ENCODE assay signal across 19 mouse cellular contexts in the genomic region with DNA sequence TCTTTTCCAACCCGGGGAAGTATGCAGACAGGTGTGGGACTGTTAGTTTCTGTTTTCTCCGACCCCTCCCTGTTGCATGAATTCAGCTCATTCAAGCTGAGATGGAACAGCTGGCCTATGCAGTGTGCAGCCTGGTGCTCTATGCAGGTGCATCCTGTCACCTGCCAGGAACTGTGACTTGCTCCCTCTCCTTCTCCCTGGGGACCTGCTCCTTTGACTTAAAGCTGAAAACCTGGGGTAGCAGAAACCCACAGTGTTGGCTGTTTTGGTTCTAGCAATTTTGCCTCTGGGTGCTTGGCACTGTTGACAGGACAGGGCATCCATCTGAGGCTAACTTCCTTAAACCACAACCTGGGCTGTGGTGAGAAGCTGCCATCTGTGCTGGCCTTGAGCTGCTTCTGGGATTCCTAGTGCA. TPM values are rescaled to one million over a fixed set of nuclear protein-coding genes. Genes with fewer than 3 reads are reported as not detected.
DNase-seq lines count a peak whose midpoint lies in the region; ATAC-seq and TF ChIP-seq lines count a peak whose summit lies in the region.
"Had no signal": no experiment of that assay in that cellular context is flagged by ENCODE, and none has a peak within 500 bp of the region (broad histone marks: within the 10 kb centered on the region; RNA-seq: fewer than 3 reads in every experiment).

No protein-coding gene starts in this region.

- no peaks in the 10 kb centered on the region for H3K9me3 ChIP-seq in forebrain, embryonic 13.5 days (replicated peaks)
- no peaks in the 10 kb centered on the region for H3K9me3 ChIP-seq in forebrain, embryonic 11.5 days (ENCODE audit: control insufficient read depth, low read length)
- H3K9me3 ChIP-seq in liver, postnatal 0 days (ENCODE audit: low read length): no peaks in the 10 kb centered on the region
- no peaks in the 10 kb centered on the region for H3K9me3 ChIP-seq in forebrain, embryonic 15.5 days
- H3K9me3 ChIP-seq in kidney, embryonic 16.5 days (ENCODE audit: low read length): no peaks in the 10 kb centered on the region
- H3K9me3 ChIP-seq: hindbrain, embryonic 10.5 days; intestine, embryonic 15.5 days; liver, embryonic 12.5 days had no signal

- 55% methylated on average over 2 of the region's 2 CpGs for WGBS in forebrain, embryonic 13.5 days
- WGBS in forebrain, embryonic 11.5 days: 84% methylated on average over 2 of the region's 2 CpGs
- WGBS in liver, postnatal 0 days (ENCODE audit: insufficient replicate concordance): 60% methylated on average over 2 of the region's 2 CpGs
- 35% methylated on average over 2 of the region's 2 CpGs for WGBS in forebrain, embryonic 15.5 days
- 29% methylated on average over 2 of the region's 2 CpGs for WGBS in kidney, embryonic 16.5 days

- TF ChIP-seq EP300 in liver, postnatal 0 days (IDR thresholded peaks at IDR 0.05; ENCODE audit: low read depth): peak; percentile 49; the same call in 1 of the 2 replicates

- no peak overlapping the region for H3K4me3 ChIP-seq in forebrain, embryonic 13.5 days
- no peak overlapping the region for H3K4me3 ChIP-seq in forebrain, embryonic 11.5 days (ENCODE audit: low read depth, low read length)
- H3K4me3 ChIP-seq in liver, postnatal 0 days (ENCODE audit: low read depth, low read length): no peak overlapping the region
- H3K4me3 ChIP-seq in forebrain, embryonic 15.5 days: no peak overlapping the region
- no peak overlapping the region for H3K4me3 ChIP-seq in kidney, embryonic 16.5 days (ENCODE audit: low read length)
- H3K4me3 ChIP-seq: hindbrain, embryonic 10.5 days; intestine, embryonic 15.5 days; liver, embryonic 12.5 days; myocyte had no signal

- H3K36me3 ChIP-seq in forebrain, embryonic 13.5 days (ENCODE audit: poor library complexity, severe bottlenecking): no peaks in the 10 kb centered on the region
- H3K36me3 ChIP-seq in forebrain, embryonic 11.5 days (ENCODE audit: control insufficient read depth, insufficient read depth, low read length): no peaks in the 10 kb centered on the region
- H3K36me3 ChIP-seq in liver, postnatal 0 days (replicated peaks; ENCODE audit: insufficient read depth, low read length): no peaks in the 10 kb centered on the region
- H3K36me3 ChIP-seq in forebrain, embryonic 15.5 days: no peaks in the 10 kb centered on the region
- no peaks in the 10 kb centered on the region for H3K36me3 ChIP-seq in kidney, embryonic 16.5 days (ENCODE audit: insufficient read depth, low read length)
- H3K36me3 ChIP-seq: hindbrain, embryonic 10.5 days; intestine, embryonic 15.5 days; liver, embryonic 12.5 days had no signal

- H3K27ac ChIP-seq in forebrain, embryonic 13.5 days: peak overlapping the region; percentile 57
- no peak overlapping the region for H3K27ac ChIP-seq in forebrain, embryonic 11.5 days (ENCODE audit: low read depth, low read length)
- no peak overlapping the region for H3K27ac ChIP-seq in liver, postnatal 0 days (ENCODE audit: low read depth)
- H3K27ac ChIP-seq in forebrain, embryonic 15.5 days (replicated peaks): peak overlapping the region; percentile 49
- no peak overlapping the region for H3K27ac ChIP-seq in kidney, embryonic 16.5 days (ENCODE audit: low read length)
- H3K27ac ChIP-seq: hindbrain, embryonic 10.5 days; intestine, embryonic 15.5 days; liver, embryonic 12.5 days had no signal

- H3K9ac ChIP-seq in forebrain, embryonic 13.5 days: no peak overlapping the region
- H3K9ac ChIP-seq in forebrain, embryonic 11.5 days (ENCODE audit: low read length): no peak overlapping the region
- H3K9ac ChIP-seq in liver, postnatal 0 days (replicated peaks): no peak overlapping the region
- H3K9ac ChIP-seq in forebrain, embryonic 15.5 days (replicated peaks): no peak overlapping the region
- H3K9ac ChIP-seq in kidney, embryonic 16.5 days (replicated peaks; ENCODE audit: low read length): no peak overlapping the region
- H3K9ac ChIP-seq: intestine, embryonic 15.5 days; liver, embryonic 12.5 days had no signal

- TF ChIP-seq CTCF in liver, postnatal 0 days (IDR thresholded peaks at IDR 0.05; ENCODE audit: low read depth): no peak

- peak; percentile 63 for ATAC-seq in forebrain, embryonic 13.5 days
- no peak for ATAC-seq in forebrain, embryonic 11.5 days (replicated peaks; ENCODE audit: low FRiP score)
- ATAC-seq in liver, postnatal 0 days: peak; percentile 59
- peak; percentile 46; the same call in 1 of the 2 replicates for ATAC-seq in forebrain, embryonic 15.5 days (replicated peaks)
- ATAC-seq in kidney, embryonic 16.5 days (ENCODE audit: low FRiP score, low TSS enrichment): no peak
- ATAC-seq in erythroid progenitor cell, adult 5-6 weeks (replicated peaks; ENCODE audit: low FRiP score, poor library complexity, severe bottlenecking): no peak
- ATAC-seq: intestine, embryonic 15.5 days; liver, embryonic 12.5 days; lung, postnatal 0 days had no signal

- H3K4me2 ChIP-seq in forebrain, embryonic 13.5 days: no peak overlapping the region
- H3K4me2 ChIP-seq in forebrain, embryonic 11.5 days (ENCODE audit: low read depth, low read length, severe bottlenecking): no peak overlapping the region
- H3K4me2 ChIP-seq in liver, postnatal 0 days (ENCODE audit: low read depth, low read length): no peak overlapping the region
- no peak overlapping the region for H3K4me2 ChIP-seq in forebrain, embryonic 15.5 days (replicated peaks)
- H3K4me2 ChIP-seq in kidney, embryonic 16.5 days (replicated peaks; ENCODE audit: low read depth, low read length): no peak overlapping the region
- H3K4me2 ChIP-seq: heart, embryonic 11.5 days; intestine, embryonic 15.5 days; liver, embryonic 12.5 days had no signal

- H3K4me1 ChIP-seq in forebrain, embryonic 13.5 days: peaks cover 17% of the 10 kb centered on the region
- no peaks in the 10 kb centered on the region for H3K4me1 ChIP-seq in forebrain, embryonic 11.5 days (replicated peaks; ENCODE audit: control insufficient read depth, insufficient read depth, low read length)
- H3K4me1 ChIP-seq in liver, postnatal 0 days (ENCODE audit: insufficient read depth): no peaks in the 10 kb centered on the region
- peaks cover 14% of the 10 kb centered on the region for H3K4me1 ChIP-seq in forebrain, embryonic 15.5 days
- H3K4me1 ChIP-seq in kidney, embryonic 16.5 days (ENCODE audit: insufficient read depth, low read length): no peaks in the 10 kb centered on the region
- H3K4me1 ChIP-seq: hindbrain, embryonic 10.5 days; intestine, embryonic 15.5 days; liver, embryonic 12.5 days had no signal

- DNase-seq in forebrain, embryonic 11.5 days (ENCODE audit: low spot score): no peak
- peak; percentile 26 for DNase-seq in liver, postnatal 0 days
- no peak for DNase-seq in liver
- peak; percentile 70 for DNase-seq in thymus, postnatal 25 days
- DNase-seq: cerebellum, adult 11-12 months; gastrocnemius, postnatal 10 days; kidney, postnatal 36 days had no signal

- H3K27me3 ChIP-seq in forebrain, embryonic 13.5 days: no peaks in the 10 kb centered on the region
- H3K27me3 ChIP-seq in forebrain, embryonic 11.5 days (ENCODE audit: control insufficient read depth, insufficient read depth, low read length): no peaks in the 10 kb centered on the region
- no peaks in the 10 kb centered on the region for H3K27me3 ChIP-seq in liver, postnatal 0 days (ENCODE audit: insufficient read depth, low read length)
- H3K27me3 ChIP-seq in forebrain, embryonic 15.5 days: no peaks in the 10 kb centered on the region
- H3K27me3 ChIP-seq in kidney, embryonic 16.5 days (ENCODE audit: insufficient read depth, low read length): no peaks in the 10 kb centered on the region
- H3K27me3 ChIP-seq: intestine, embryonic 15.5 days; liver, embryonic 12.5 days had no signal

RNA-seq across cellular contexts. Expression of gene Gucy1b2, which starts 30.8 kb away (rescaled TPM):
- polyA plus RNA-seq in forebrain, embryonic 13.5 days (2015; fragmentation: Nextera tagmentation; extraction: Ambion mirVana): 4.6 and 5.1 TPM in 2 replicates
- polyA plus RNA-seq in forebrain, embryonic 11.5 days (2014; fragmentation: Nextera tagmentation; extraction: Ambion mirVana): 0.52 and 1.1 TPM in 2 replicates
- polyA plus RNA-seq in liver, postnatal 0 days (2015; fragmentation: Nextera tagmentation; extraction: Ambion mirVana): not detected in 2 replicates
- 3.5 and 4.3 TPM in 2 replicates for polyA plus RNA-seq in forebrain, embryonic 15.5 days (2015; fragmentation: Nextera tagmentation; extraction: Ambion mirVana)
- polyA plus RNA-seq in kidney, embryonic 16.5 days (2015; fragmentation: Nextera tagmentation; extraction: Ambion mirVana): not detected in 2 replicates
- total RNA-seq in erythroid progenitor cell, adult 5-6 weeks (2015; ENCODE audit: low replicate concordance): not detected in 2 replicates
- not detected in 2 replicates for total RNA-seq in erythroid progenitor cell, adult 5-6 weeks (2017; ENCODE audit: low replicate concordance)
- total RNA-seq: gastrocnemius, postnatal 10 days; megakaryocyte-erythroid progenitor cell, adult 5-6 weeks had no signal
- polyA plus RNA-seq: heart, embryonic 11.5 days; intestine, embryonic 15.5 days; liver, embryonic 12.5 days; myocyte; stomach, embryonic 14.5 days had no signal

Comparison
In these comparisons a context has a peak if more than half of its experiments do, and no peak if none do; other contexts are left out.
1. ATAC-seq: peak in forebrain, embryonic 13.5 days (single experiment), liver, postnatal 0 days (single experiment) and forebrain, embryonic 15.5 days (single experiment); none in forebrain, embryonic 11.5 days (single experiment), kidney, embryonic 16.5 days (single experiment) and erythroid progenitor cell, adult 5-6 weeks (single experiment).
2. H3K27ac ChIP-seq: peak in forebrain, embryonic 13.5 days (single experiment) and forebrain, embryonic 15.5 days (single experiment); none in forebrain, embryonic 11.5 days (single experiment), liver, postnatal 0 days (single experiment) and kidney, embryonic 16.5 days (single experiment).
3. DNase-seq: peak in liver, postnatal 0 days (single experiment) and thymus, postnatal 25 days (single experiment); none in forebrain, embryonic 11.5 days (single experiment) and liver (single experiment).